Mouse (Mus musculus) cortical plate, adult 2 months (tissue): ENCODE measurements around the gene Neo1.

Source experiments
- CTCF ChIP-seq: fragments of 200-500 bp; IDR thresholded peaks from 2 replicates; pipeline ENCODE4 v1.5.1; 2011; ENCODE audit warnings: mild to moderate bottlenecking, control low read depth, low read length; ENCODE audit not compliant: insufficient read depth; ENCODE audit errors: extremely low read depth
- POLR2A ChIP-seq: fragments of 200-500 bp; IDR thresholded peaks from 2 replicates; pipeline ENCODE4 v1.6.1; 2011; ENCODE audit warnings: mild to moderate bottlenecking, low read length, control low read depth; ENCODE audit not compliant: insufficient read depth; ENCODE audit errors: extremely low read depth

DNA sequence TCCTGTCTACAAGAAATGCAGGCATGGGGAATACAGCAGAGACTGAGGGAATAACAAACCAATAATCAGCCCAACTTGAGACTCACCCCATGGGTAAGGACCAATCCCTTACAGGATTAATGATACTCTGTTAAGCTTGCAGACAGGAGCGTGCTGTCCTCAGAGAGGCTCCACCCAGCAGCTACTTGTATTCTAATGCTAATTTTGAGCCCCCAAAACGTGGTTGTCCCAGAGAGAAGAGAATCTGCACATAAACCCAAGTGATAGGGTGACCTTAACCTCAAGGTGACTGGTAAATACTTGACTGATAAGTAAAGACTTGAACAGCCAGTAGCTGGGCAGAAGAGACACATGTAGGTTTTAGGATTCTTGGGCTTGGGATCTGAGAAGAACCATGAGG is 68.9 kb downstream of the Neo1 start:
- TF ChIP-seq POLR2A (no peak), CTCF (no peak)
